Mouse (Mus musculus) hindbrain, embryonic 12.5 days (tissue): ENCODE results near the gene Allc. TPM values are rescaled to one million over a fixed set of nuclear protein-coding genes. Genes with fewer than 3 reads are reported as not detected.

Experiments used
- ATAC-seq: fragments of 200-750 bp; cut with Nextera tagmentation; 2 replicates; pipeline ENCODE4 v1.8.0; 2017; ENCODE audit warnings: moderate TSS enrichment; ENCODE audit not compliant: low FRiP score
- H3K27ac ChIP-seq: fragments of 300-500 bp; sonication (generic); 2 replicates; pipeline ENCODE4 v1.5.1; 2016; ENCODE audit warnings: mild to moderate bottlenecking
- H3K27me3 ChIP-seq: fragments of 300-500 bp; sonication (generic); 2 replicates; pipeline ENCODE4 v1.6.1; 2016; ENCODE audit warnings: mild to moderate bottlenecking
- H3K36me3 ChIP-seq: fragments of 300-500 bp; sonication (generic); 2 replicates; pipeline ENCODE4 v1.6.1; 2016; ENCODE audit warnings: mild to moderate bottlenecking
- H3K4me1 ChIP-seq: fragments of 300-500 bp; sonication (generic); 2 replicates; pipeline ENCODE4 v1.6.1; 2016
- H3K4me2 ChIP-seq: fragments of 300-500 bp; sonication (generic); replicated peaks from 2 replicates; pipeline ENCODE4 v1.6.1; 2016; ENCODE audit warnings: mild to moderate bottlenecking
- H3K4me3 ChIP-seq: fragments of 300-500 bp; sonication (generic); 2 replicates; pipeline ENCODE4 v1.5.1; 2016; ENCODE audit warnings: mild to moderate bottlenecking
- H3K9ac ChIP-seq: fragments of 300-500 bp; sonication (generic); 2 replicates; pipeline ENCODE4 v1.6.1; 2016; ENCODE audit warnings: mild to moderate bottlenecking, moderate library complexity
- H3K9me3 ChIP-seq: fragments of 300-500 bp; sonication (generic); replicated peaks from 2 replicates; pipeline ENCODE4 v1.6.1; 2016; ENCODE audit warnings: mild to moderate bottlenecking
- WGBS: fragments of 180-500 bp; shearing (Covaris S2); methylation state at CpG from one replicate; pipeline ENCODE4 v1.1.7; 2016; 5-methylcytosine and 5-hydroxymethylcytosine counted together
- polyA plus RNA-seq: library from polyadenylated mRNA; unstranded; fragments of >200 nt; fragmentation: Nextera tagmentation; extraction: Ambion mirVana; gene quantifications from 2 replicates; pipeline ENCODE4 v1.2.1, GENCODE M21; 2016

Allc gene
- polyA plus RNA-seq, 1 experiment from 2014 or later, result not detected

- WGBS, result 92% methylated on average over 3 of the region's 3 CpGs
Observed at GRCm38 (mm10) chr12:28578147-28578546, 4.2 kb downstream of the Allc start.

GRCm38 (mm10) chr12:28575366-28576070 is 6.8 kb downstream of the Allc start:
- Histone ChIP-seq H3K9ac (no peak overlapping the region), H3K4me2 (no peak overlapping the region), H3K4me1 (no peaks in the 10 kb centered on the region), H3K4me3 (no peak overlapping the region), H3K36me3 (no peaks in the 10 kb centered on the region), H3K27ac (no peak overlapping the region), H3K9me3 (no peaks in the 10 kb centered on the region; the same call in 1 of the 2 replicates), H3K27me3 (no peaks in the 10 kb centered on the region)
- no peak for ATAC-seq
- WGBS, result 75% methylated on average over 6 of the region's 6 CpGs

More at GRCm38 (mm10) chr12:28578147-28578546, 4.2 kb downstream of the Allc start:
- Histone ChIP-seq H3K4me1 (no peaks in the 10 kb centered on the region), H3K9me3 (no peaks in the 10 kb centered on the region; the same call in 1 of the 2 replicates), H3K4me2 (no peak overlapping the region), H3K9ac (no peak overlapping the region), H3K4me3 (no peak overlapping the region), H3K27ac (no peak overlapping the region), H3K27me3 (no peaks in the 10 kb centered on the region), H3K36me3 (no peaks in the 10 kb centered on the region)
- no peak for ATAC-seq

GRCm38 (mm10) chr12:28572241-28572640 is 10.1 kb downstream of the Allc start:
- Histone ChIP-seq H3K4me3 (no peak overlapping the region), H3K9ac (no peak overlapping the region), H3K27ac (no peak overlapping the region), H3K9me3 (no peaks in the 10 kb centered on the region; the same call in 1 of the 2 replicates), H3K4me2 (no peak overlapping the region), H3K27me3 (no peaks in the 10 kb centered on the region), H3K4me1 (no peaks in the 10 kb centered on the region), H3K36me3 (no peaks in the 10 kb centered on the region)
- ATAC-seq, result no peak
- 92% methylated on average over 2 of the region's 2 CpGs for WGBS

DNA sequence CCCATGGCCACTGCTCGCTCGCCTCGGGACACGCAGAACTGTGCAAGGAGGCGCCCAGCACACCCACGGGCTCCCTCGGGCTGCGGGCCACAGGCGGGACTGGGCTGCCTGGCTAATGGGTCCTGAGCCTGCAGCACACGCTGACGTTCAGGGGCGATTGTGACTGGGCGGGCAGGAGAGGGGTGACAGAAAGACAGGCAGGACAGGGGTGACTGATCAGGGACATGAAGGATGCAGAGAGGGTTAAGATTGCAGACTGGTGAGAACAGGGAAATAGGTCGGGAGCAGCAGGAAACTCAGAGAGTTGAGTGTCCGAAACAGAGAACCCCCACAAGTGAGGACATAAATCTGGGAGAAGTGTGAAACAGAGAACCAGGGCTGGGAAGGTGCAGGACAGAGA is 30.0 kb downstream of the Allc start, which contains the start of gene Dcdc2c:
Dcdc2c (minus strand) TSS at position 101 of the 400 bp plus-strand sequence.
- Histone ChIP-seq H3K9ac (no peak within 1 kb of the TSS), H3K4me1 (no peaks in the 10 kb centered on the region), H3K27me3 (no peaks in the 10 kb centered on the region), H3K36me3 (no peaks in the 10 kb centered on the region), H3K27ac (no peak within 1 kb of the TSS), H3K4me2 (0 out of 2 replicates have a peak within 1 kb of the TSS, but pooled peaks have one; percentile 13), H3K4me3 (no peak within 1 kb of the TSS), H3K9me3 (no peaks in the 10 kb centered on the region)
- WGBS, result 79% methylated on average over 15 of the region's 15 CpGs
- no peak for ATAC-seq

DNA sequence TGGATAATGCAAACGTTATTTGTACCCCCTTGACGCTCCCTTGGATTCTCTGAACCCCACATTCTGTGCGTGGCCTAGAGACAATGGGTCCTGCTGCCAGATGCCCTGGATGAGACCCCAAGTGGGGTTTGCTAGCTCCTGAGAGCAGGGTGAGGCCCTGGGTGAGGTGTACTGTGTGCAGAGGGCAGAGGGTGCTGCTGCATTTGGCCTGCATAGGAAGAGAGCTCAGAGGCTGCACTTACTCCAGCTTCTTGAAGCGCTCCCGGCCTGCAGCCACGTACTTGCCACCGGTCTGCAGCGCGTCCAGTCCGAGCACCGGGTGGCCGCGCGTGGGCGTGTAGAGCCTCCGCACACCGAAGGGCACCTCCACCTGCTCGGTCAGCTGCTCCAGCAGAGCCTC is 30.5 kb downstream of the Allc start:
- no peaks in the 10 kb centered on the region for H3K4me1 ChIP-seq
- H3K4me2 ChIP-seq, result 0 out of 2 replicates have a peak overlapping the region, but pooled peaks have one; percentile 13
- no peaks in the 10 kb centered on the region for H3K27me3 ChIP-seq
- no peak overlapping the region for H3K4me3 ChIP-seq
- H3K9me3 ChIP-seq, result no peaks in the 10 kb centered on the region
- 71% methylated on average over 18 of the region's 18 CpGs for WGBS
- no peaks in the 10 kb centered on the region for H3K36me3 ChIP-seq
- H3K9ac ChIP-seq, result no peak overlapping the region
- no peak for ATAC-seq
- H3K27ac ChIP-seq, result no peak overlapping the region

GRCm38 (mm10) chr12:28548887-28549286 is 33.4 kb downstream of the Allc start:
- no peaks in the 10 kb centered on the region for H3K4me1 ChIP-seq
- ATAC-seq, result no peak
- no peak overlapping the region for H3K4me2 ChIP-seq
- WGBS, result 57% methylated on average over 4 of the region's 4 CpGs
- no peaks in the 10 kb centered on the region for H3K36me3 ChIP-seq
- no peak overlapping the region for H3K9ac ChIP-seq
- no peaks in the 10 kb centered on the region for H3K27me3 ChIP-seq
- no peak overlapping the region for H3K4me3 ChIP-seq
- H3K9me3 ChIP-seq, result no peaks in the 10 kb centered on the region
- no peak overlapping the region for H3K27ac ChIP-seq

- 73% methylated on average over 1 of the region's 1 CpGs for WGBS
- no peak overlapping the region for H3K4me3 ChIP-seq
Observed at GRCm38 (mm10) chr12:28514264-28514775, 68.0 kb downstream of the Allc start.

DNA sequence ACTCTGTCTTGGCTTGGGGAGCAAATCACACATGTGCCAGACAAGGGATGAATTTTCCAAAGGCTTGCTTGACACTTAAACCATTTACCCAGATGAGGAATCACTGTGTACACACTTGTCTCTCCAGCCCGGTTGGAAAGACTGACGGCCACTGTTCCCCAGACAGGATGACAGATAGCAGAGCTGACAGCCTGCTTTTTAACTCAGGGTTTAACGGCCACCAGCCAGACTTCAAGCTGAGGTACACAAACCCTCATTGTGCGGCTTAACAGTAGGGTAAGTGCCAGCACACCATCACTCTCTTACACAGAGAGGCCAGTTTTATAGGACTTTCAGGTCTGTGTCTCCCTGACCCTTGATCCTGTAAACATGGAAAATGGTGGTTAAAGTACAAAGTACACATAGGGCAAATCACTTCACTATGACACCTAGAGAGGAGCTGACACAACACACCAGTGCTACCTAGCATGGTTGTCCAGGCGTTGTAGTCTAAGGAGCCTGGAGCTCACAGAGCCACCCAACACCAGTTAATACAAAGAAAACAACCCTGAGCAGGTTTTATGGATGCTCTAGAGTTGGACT is 72.5 kb downstream of the Allc start:
- WGBS, result 34% methylated on average over 5 of the region's 5 CpGs
- no peak overlapping the region for H3K4me3 ChIP-seq
- ATAC-seq, result no peak
- H3K27me3 ChIP-seq, result no peaks in the 10 kb centered on the region
- no peak overlapping the region for H3K27ac ChIP-seq
- H3K36me3 ChIP-seq, result no peaks in the 10 kb centered on the region
- no peak overlapping the region for H3K9ac ChIP-seq
- peaks cover 7% of the 10 kb centered on the region; the same call in 1 of the 2 replicates for H3K9me3 ChIP-seq
- H3K4me1 ChIP-seq, result no peaks in the 10 kb centered on the region
- H3K4me2 ChIP-seq, result no peak overlapping the region

More at GRCm38 (mm10) chr12:28514264-28514775, 68.0 kb downstream of the Allc start:
- no peak overlapping the region for H3K4me2 ChIP-seq
- no peaks in the 10 kb centered on the region for H3K27me3 ChIP-seq
- no peak overlapping the region for H3K9ac ChIP-seq
- no peaks in the 10 kb centered on the region for H3K36me3 ChIP-seq
- no peaks in the 10 kb centered on the region for H3K4me1 ChIP-seq
- peaks cover 7% of the 10 kb centered on the region; the same call in 1 of the 2 replicates for H3K9me3 ChIP-seq
- ATAC-seq, result no peak
- H3K27ac ChIP-seq, result no peak overlapping the region

Other genes with a start within 250 kb of the Allc start
- gene Dcdc2c, start 30.1 kb downstream of the Allc start, polyA plus RNA-seq, result 0.14 TPM in 1 of 2 replicates, not detected in the other
- gene Colec11, start 40.9 kb upstream of the Allc start, polyA plus RNA-seq, result 0.35 and 0.60 TPM in 2 replicates
- gene Rps7, start 53.4 kb upstream of the Allc start, polyA plus RNA-seq, result 614 and 629 TPM in 2 replicates
- gene Rnaseh1, start 67.1 kb upstream of the Allc start, polyA plus RNA-seq, result 26.7 and 31.5 TPM in 2 replicates
- 40.3 and 46.3 TPM in 2 replicates for gene Adi1, start 92.7 kb upstream of the Allc start, polyA plus RNA-seq
- 42.1 and 43.2 TPM in 2 replicates for gene Trappc12, start 167.9 kb upstream of the Allc start, polyA plus RNA-seq
- 48.9 and 49.6 TPM in 2 replicates for gene Eipr1, start 169.3 kb upstream of the Allc start, polyA plus RNA-seq